Mouse (Mus musculus) lung, embryonic 14.5 days (tissue): ENCODE measurements around the gene Slc39a1. TPM values are rescaled to one million over a fixed set of nuclear protein-coding genes. Genes with fewer than 3 reads are reported as not detected.

Experiments used
- ATAC-seq: fragments of 200-750 bp; cut with Nextera tagmentation; 2 replicates; pipeline ENCODE4 v1.8.0; 2017; ENCODE audit warnings: mild to moderate bottlenecking, moderate TSS enrichment, moderate library complexity; ENCODE audit not compliant: insufficient read depth
- DNase-seq: peaks from one replicate; pipeline ENCODE4 v3.0.0-alpha.2; 2015
- H3K27ac ChIP-seq: fragments of 300-500 bp; sonication (generic); 2 replicates; pipeline ENCODE4 v1.5.1; 2014; ENCODE audit warnings: low read depth, mild to moderate bottlenecking, moderate library complexity
- H3K27me3 ChIP-seq: fragments of 300-500 bp; sonication (generic); 2 replicates; pipeline ENCODE4 v1.6.1; 2014; ENCODE audit warnings: low read length, control low read depth; ENCODE audit not compliant: insufficient read depth
- H3K36me3 ChIP-seq: fragments of 300-500 bp; sonication (generic); 2 replicates; pipeline ENCODE4 v1.6.1; 2014; ENCODE audit warnings: control low read depth; ENCODE audit not compliant: insufficient read depth
- H3K4me1 ChIP-seq: fragments of 300-500 bp; sonication (generic); 2 replicates; pipeline ENCODE4 v1.6.1; 2014; ENCODE audit warnings: antibody characterized with exemption, control low read depth; ENCODE audit not compliant: insufficient read depth
- H3K4me2 ChIP-seq: fragments of 300-500 bp; sonication (generic); 2 replicates; pipeline ENCODE4 v1.6.1; 2014; ENCODE audit warnings: mild to moderate bottlenecking
- H3K4me3 ChIP-seq: fragments of 300-500 bp; sonication (generic); 2 replicates; pipeline ENCODE4 v1.5.1; 2014; ENCODE audit warnings: low read depth, low read length
- H3K9ac ChIP-seq: fragments of 300-500 bp; sonication (generic); 2 replicates; pipeline ENCODE4 v1.6.1; 2014
- H3K9me3 ChIP-seq: fragments of 300-500 bp; sonication (generic); 2 replicates; pipeline ENCODE4 v1.6.1; 2016; ENCODE audit warnings: low read depth, low read length, control low read depth
- CTCF ChIP-seq: IDR thresholded peaks from 2 replicates; pipeline ENCODE4 v1.5.1; 2016; ENCODE audit warnings: antibody characterized with exemption, low read depth
- WGBS: fragments of 180-500 bp; shearing (Covaris S2); extraction: QIAGEN DNeasy Blood & Tissue Kit; methylation state at CpG from one replicate; pipeline ENCODE4 v1.1.7; 2014; 5-methylcytosine and 5-hydroxymethylcytosine counted together
- polyA plus RNA-seq: library from polyadenylated mRNA; unstranded; fragments of >200 nt; fragmentation: Nextera tagmentation; extraction: Ambion mirVana; gene quantifications from 2 replicates; pipeline ENCODE4 v1.2.1, GENCODE M21; 2014

The Slc39a1 gene
- polyA plus RNA-seq, 1 experiment from 2014 or later = 85.3 TPM

- no peak overlapping the region for H3K4me3 ChIP-seq
- DNase-seq (no peak), ATAC-seq (no peak)
- no peaks in the 10 kb centered on the region for H3K27me3 ChIP-seq
- peaks cover 5% of the 10 kb centered on the region; the same call in 1 of the 2 replicates for H3K4me1 ChIP-seq
- no peak for TF ChIP-seq CTCF
- no peaks in the 10 kb centered on the region for H3K9me3 ChIP-seq
- no peak overlapping the region for H3K9ac ChIP-seq
- WGBS = 85% methylated on average over 16 of the region's 16 CpGs
- peaks cover 32% of the 10 kb centered on the region for H3K36me3 ChIP-seq
- H3K27ac ChIP-seq = no peak overlapping the region
- no peak overlapping the region for H3K4me2 ChIP-seq
Observed at GRCm38 (mm10) chr3:90268971-90269370, 21.0 kb downstream of the Slc39a1 start.

- ATAC-seq = no peak
- Histone ChIP-seq H3K36me3 (peaks cover 42% of the 10 kb centered on the region), H3K9me3 (no peaks in the 10 kb centered on the region)
Observed at GRCm38 (mm10) chr3:90270784-90271183, 22.8 kb downstream of the Slc39a1 start.

GRCm38 (mm10) chr3:90272170-90272569 lies 24.2 kb downstream of the Slc39a1 start:
- Histone ChIP-seq H3K27ac (no peak overlapping the region), H3K4me2 (no peak overlapping the region), H3K4me1 (no peaks in the 10 kb centered on the region), H3K27me3 (no peaks in the 10 kb centered on the region), H3K4me3 (no peak overlapping the region), H3K36me3 (peaks cover 53% of the 10 kb centered on the region), H3K9ac (no peak overlapping the region), H3K9me3 (no peaks in the 10 kb centered on the region)
- 68% methylated on average over 9 of the region's 9 CpGs for WGBS
- DNase-seq = no peak
- ATAC-seq = no peak
- no peak for TF ChIP-seq CTCF

More at GRCm38 (mm10) chr3:90270784-90271183, 22.8 kb downstream of the Slc39a1 start:
- no peak for DNase-seq
- no peak overlapping the region for H3K9ac ChIP-seq
- no peak for TF ChIP-seq CTCF
- no peaks in the 10 kb centered on the region for H3K27me3 ChIP-seq
- no peak overlapping the region for H3K4me2 ChIP-seq
- peaks cover 5% of the 10 kb centered on the region; the same call in 1 of the 2 replicates for H3K4me1 ChIP-seq
- H3K4me3 ChIP-seq = no peak overlapping the region
- no peak overlapping the region for H3K27ac ChIP-seq
- 87% methylated on average over 8 of the region's 8 CpGs for WGBS

- peaks cover 69% of the 10 kb centered on the region for H3K36me3 ChIP-seq
- no peak overlapping the region for H3K27ac ChIP-seq
Observed at GRCm38 (mm10) chr3:90273855-90274254, 25.9 kb downstream of the Slc39a1 start.

GRCm38 (mm10) chr3:90275286-90275685 lies 27.3 kb downstream of the Slc39a1 start:
- no peak for TF ChIP-seq CTCF
- 89% methylated on average over 11 of the region's 11 CpGs for whole genome bisulfite sequencing
- DNase-seq = no peak

More at GRCm38 (mm10) chr3:90273855-90274254, 25.9 kb downstream of the Slc39a1 start:
- ATAC-seq (no peak), DNase-seq (no peak)
- Histone ChIP-seq H3K4me2 (no peak overlapping the region), H3K9me3 (no peaks in the 10 kb centered on the region), H3K27me3 (no peaks in the 10 kb centered on the region), H3K9ac (no peak overlapping the region), H3K4me1 (no peaks in the 10 kb centered on the region), H3K4me3 (no peak overlapping the region)
- no peak for TF ChIP-seq CTCF
- WGBS = 91% methylated on average over 22 of the region's 22 CpGs

GRCm38 (mm10) chr3:90276858-90277257 lies 28.9 kb downstream of the Slc39a1 start:
- Histone ChIP-seq H3K9me3 (no peaks in the 10 kb centered on the region), H3K4me3 (no peak overlapping the region), H3K27me3 (no peaks in the 10 kb centered on the region), H3K4me1 (no peaks in the 10 kb centered on the region), H3K36me3 (peaks cover 75% of the 10 kb centered on the region), H3K27ac (no peak overlapping the region), H3K4me2 (no peak overlapping the region), H3K9ac (no peak overlapping the region)
- ATAC-seq (no peak), DNase-seq (no peak)
- TF ChIP-seq CTCF = no peak
- WGBS = 46% methylated on average over 16 of the region's 16 CpGs

More at GRCm38 (mm10) chr3:90275286-90275685, 27.3 kb downstream of the Slc39a1 start:
- Histone ChIP-seq H3K4me1 (no peaks in the 10 kb centered on the region), H3K4me3 (no peak overlapping the region), H3K36me3 (peaks cover 77% of the 10 kb centered on the region), H3K4me2 (no peak overlapping the region), H3K9me3 (no peaks in the 10 kb centered on the region), H3K27me3 (no peaks in the 10 kb centered on the region), H3K9ac (no peak overlapping the region), H3K27ac (no peak overlapping the region)
- no peak for ATAC-seq

- Histone ChIP-seq H3K9ac (no peak overlapping the region), H3K36me3 (peaks cover 66% of the 10 kb centered on the region)
- 90% methylated on average over 9 of the region's 9 CpGs for WGBS
Observed at GRCm38 (mm10) chr3:90277793-90278192, 29.8 kb downstream of the Slc39a1 start.

More at GRCm38 (mm10) chr3:90277793-90278192, 29.8 kb downstream of the Slc39a1 start:
- Histone ChIP-seq H3K27me3 (no peaks in the 10 kb centered on the region), H3K27ac (no peak overlapping the region), H3K9me3 (no peaks in the 10 kb centered on the region), H3K4me3 (no peak overlapping the region), H3K4me2 (no peak overlapping the region), H3K4me1 (no peaks in the 10 kb centered on the region)
- TF ChIP-seq CTCF = no peak
- ATAC-seq = no peak
- no peak for DNase-seq
